Mouse (Mus musculus) frontal cortex, adult (tissue): ENCODE results near the gene Tmem119.
A peak's percentile ranks its signal among the peaks of the same experiment; 100 is the strongest.
"Not testable (repeated sequence)": the region's sequence is repeated elsewhere in the genome, so short reads cannot be mapped to it uniquely, and the experiment has no call there.

ENCODE experiments used
- ATAC-seq: cut with Nextera tagmentation; 2 replicates; pipeline ENCODE4 v1.9.2; 2017; ENCODE audit warnings: mild to moderate bottlenecking, moderate library complexity, mixed read lengths; ENCODE audit not compliant: low TSS enrichment

The Tmem119 gene

GRCm38 (mm10) chr5:113788645-113789044 is 11.7 kb downstream of the Tmem119 start:
- ATAC-seq: no peak

GRCm38 (mm10) chr5:113786985-113787384 is 13.3 kb downstream of the Tmem119 start:
- no peak for ATAC-seq

GRCm38 (mm10) chr5:113784104-113784503 is 16.2 kb downstream of the Tmem119 start:
- ATAC-seq: not testable (repeated sequence)

GRCm38 (mm10) chr5:113783581-113784001 is 16.7 kb downstream of the Tmem119 start:
- peak; percentile 39; the same call in 1 of the 2 replicates for ATAC-seq

- no peak for ATAC-seq
Measured at GRCm38 (mm10) chr5:113782624-113783023, 17.7 kb downstream of the Tmem119 start.

GRCm38 (mm10) chr5:113781875-113782274 is 18.4 kb downstream of the Tmem119 start:
- no peak for ATAC-seq

GRCm38 (mm10) chr5:113781254-113781653 is 19.1 kb downstream of the Tmem119 start:
- no peak; the same call in 1 of the 2 replicates for ATAC-seq

- ATAC-seq: peak; percentile 18; the same call in 1 of the 2 replicates
Measured at GRCm38 (mm10) chr5:113780763-113781162, 19.6 kb downstream of the Tmem119 start.

GRCm38 (mm10) chr5:113780082-113780752 is 20.1 kb downstream of the Tmem119 start:
- no peak for ATAC-seq

- ATAC-seq: no peak
Measured at GRCm38 (mm10) chr5:113779569-113779968, 20.7 kb downstream of the Tmem119 start.

GRCm38 (mm10) chr5:113777728-113778127 is 22.6 kb downstream of the Tmem119 start:
- ATAC-seq: not testable (repeated sequence)

GRCm38 (mm10) chr5:113776896-113777226 is 23.5 kb downstream of the Tmem119 start:
- no peak for ATAC-seq

- no peak for ATAC-seq
Measured at GRCm38 (mm10) chr5:113776128-113776895, 24.0 kb downstream of the Tmem119 start.

GRCm38 (mm10) chr5:113775585-113775984 is 24.7 kb downstream of the Tmem119 start:
- ATAC-seq: no peak

GRCm38 (mm10) chr5:113773664-113774063 is 26.7 kb downstream of the Tmem119 start:
- ATAC-seq: 0 out of 2 replicates have a peak, but pooled peaks have one; percentile 35

GRCm38 (mm10) chr5:113772905-113773519 is 27.3 kb downstream of the Tmem119 start:
- ATAC-seq: 0 out of 2 replicates have a peak, but pooled peaks have one; percentile 4

GRCm38 (mm10) chr5:113772450-113772895 is 27.8 kb downstream of the Tmem119 start, which contains the start of the genes Sart3 and Iscu:
TSS of gene Sart3 (minus strand) at chr5:113772510.
TSS of gene Iscu (plus strand) at chr5:113772748.
- peak; percentile 60 for ATAC-seq

- ATAC-seq: peak; percentile 45
Measured at GRCm38 (mm10) chr5:113771213-113772162, 28.8 kb downstream of the Tmem119 start.

- ATAC-seq: 0 out of 2 replicates have a peak, but pooled peaks have one; percentile 28
Measured at GRCm38 (mm10) chr5:113768806-113769205, 31.5 kb downstream of the Tmem119 start.

GRCm38 (mm10) chr5:113765641-113766526 is 34.4 kb downstream of the Tmem119 start:
- ATAC-seq: no peak
